Mouse (Mus musculus) 3134 (cell line): ENCODE results near the gene St3gal6.

Experiments
- DNase-seq: peaks from one replicate; pipeline ENCODE4 v3.0.0-alpha.2; 2011; ENCODE audit warnings: low spot score; ENCODE audit not compliant: insufficient read length; ENCODE audit errors: extremely low read depth

The St3gal6 gene

DNA sequence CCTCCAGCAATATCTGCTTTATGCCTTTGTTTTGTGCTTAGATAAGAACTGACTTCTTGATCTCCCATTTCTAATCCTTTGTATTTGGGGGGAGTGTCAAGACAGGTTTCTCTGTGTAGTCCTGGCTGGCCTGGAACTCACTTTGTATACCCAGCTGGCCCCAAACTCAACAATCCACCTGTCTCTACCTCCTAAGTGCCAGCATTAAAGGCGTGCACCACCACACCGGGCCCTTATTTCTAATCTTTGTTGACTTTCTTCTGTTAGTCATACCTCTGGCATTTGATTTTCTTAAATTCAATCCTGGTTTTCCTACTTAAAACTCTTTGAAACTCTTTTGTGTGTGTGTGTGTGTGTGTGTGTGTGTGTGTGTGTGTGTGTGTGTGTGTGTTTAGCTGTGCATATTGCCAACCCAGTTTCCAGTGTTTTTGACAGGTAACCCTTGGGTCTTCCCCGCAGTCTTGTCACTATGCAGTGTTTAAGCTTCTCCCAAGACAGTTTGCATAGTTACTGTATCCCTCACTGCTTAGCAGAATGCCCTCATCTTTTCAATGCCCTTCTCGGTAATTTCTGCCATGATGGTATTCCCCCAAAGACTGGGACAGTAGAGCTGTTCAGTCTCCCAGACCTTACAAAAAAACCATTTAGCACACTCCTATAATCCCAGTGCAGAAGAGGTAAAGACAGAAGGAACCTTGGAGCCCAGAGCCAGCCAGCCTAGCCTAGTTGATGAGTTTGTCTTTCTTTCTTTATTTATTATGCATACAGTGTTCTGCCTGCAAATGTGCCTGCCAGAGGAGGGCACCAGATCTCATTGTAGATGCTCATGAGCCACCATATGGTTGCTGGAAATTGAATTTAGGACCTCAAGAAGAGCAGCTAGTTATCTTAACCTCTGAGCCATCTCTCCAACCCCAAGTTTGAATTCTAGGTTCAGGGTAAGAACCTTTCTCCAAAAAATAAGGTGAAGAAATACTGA is 77.5 kb downstream of the St3gal6 start:
- DNase-seq, result no peak

DNA sequence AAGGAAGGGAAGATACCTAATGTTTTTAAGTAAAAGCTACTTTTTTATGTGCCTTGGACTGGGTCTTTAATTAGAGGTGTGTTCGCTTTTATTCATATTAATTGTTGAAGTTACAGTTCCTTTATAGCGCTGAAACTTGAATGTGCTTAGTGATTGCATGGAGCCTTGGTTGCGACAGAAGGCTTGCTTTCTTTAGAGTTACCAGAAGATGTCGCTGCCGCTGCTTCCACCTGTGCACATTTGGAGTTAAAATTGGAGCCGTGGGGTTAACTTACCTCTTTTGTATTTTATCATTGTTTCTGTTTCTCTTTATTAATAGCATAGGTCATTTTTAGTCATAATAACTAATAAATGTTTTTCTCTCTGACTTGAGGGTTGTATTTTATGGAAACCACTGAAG is 79.3 kb downstream of the St3gal6 start:
- DNase-seq, result no peak

DNA sequence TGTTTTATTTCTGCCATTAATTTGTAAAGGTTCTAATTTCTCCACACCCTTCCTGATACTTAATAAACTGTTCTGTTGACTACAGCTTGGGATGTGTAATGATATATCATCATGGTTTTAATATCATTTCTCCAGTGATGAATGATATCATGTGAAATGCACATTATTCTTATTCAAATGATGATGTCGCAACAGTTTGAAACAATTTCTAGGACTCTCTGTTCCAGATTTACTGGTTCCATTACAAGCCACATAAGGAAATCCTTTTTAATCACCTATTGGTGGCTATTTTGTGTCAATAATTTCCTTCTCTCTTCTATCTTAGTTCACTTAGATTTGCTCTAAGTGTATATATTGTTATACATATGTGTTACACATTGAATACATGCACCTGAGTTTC is 91.7 kb downstream of the St3gal6 start:
- DNase-seq, result no peak

DNA sequence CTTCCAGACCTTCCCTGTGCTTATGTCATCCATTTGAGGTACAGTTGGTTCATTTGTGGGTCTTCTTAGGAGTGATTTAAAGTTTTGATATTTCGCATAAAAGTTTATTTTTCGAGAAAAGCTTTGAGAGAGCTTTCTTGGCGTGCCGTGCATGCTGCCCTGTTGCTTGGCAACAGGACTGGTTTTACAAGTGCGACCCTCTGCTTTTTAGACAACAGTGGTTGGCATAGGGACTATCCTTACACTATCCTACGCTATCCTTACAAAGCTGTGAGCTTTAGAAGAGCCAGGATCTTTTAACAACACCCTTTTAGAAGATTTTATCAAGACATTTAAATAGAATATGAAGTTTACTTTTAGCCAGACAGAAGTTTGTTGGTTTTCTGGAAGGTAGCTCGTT is 93.8 kb downstream of the St3gal6 start:
- DNase-seq, result no peak

DNA sequence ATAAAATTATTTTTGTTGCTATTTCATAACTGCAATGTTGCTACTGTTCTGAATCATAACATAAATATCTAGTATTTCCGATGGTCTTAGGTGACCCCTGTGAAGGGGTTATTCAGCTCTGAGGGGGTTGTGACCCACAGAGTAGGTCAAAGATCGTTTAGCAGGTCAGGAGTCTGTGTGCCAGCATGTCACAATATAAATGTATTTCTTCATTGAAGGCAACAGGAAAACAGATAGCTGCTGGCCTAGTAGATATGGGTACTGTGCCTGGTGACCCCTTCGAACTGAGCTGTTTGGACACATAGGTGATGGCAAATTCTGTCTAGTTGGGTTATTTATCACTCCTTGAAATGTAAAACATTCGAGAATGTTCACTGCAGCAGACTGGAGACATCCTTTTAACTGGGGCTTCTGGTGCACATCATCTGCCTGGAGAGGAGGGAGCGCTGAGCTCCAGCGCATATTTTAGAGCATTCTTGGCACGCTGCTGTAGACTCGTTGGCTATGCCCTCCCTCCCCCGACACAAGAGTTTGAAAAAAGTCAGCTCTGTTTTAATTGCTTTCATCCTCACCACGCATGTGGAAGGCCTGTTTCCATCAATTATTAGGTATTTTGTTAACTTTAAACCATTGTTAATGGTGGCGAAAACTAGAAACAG is 102.2 kb downstream of the St3gal6 start:
- no peak for DNase-seq
